Mouse (Mus musculus) megakaryocyte, embryonic 14.5 days (primary cell): ENCODE measurements around the gene Gm13697. TPM values are rescaled to one million over a fixed set of nuclear protein-coding genes. Genes with fewer than 3 reads are reported as not detected.
"Not testable (repeated sequence)": the region's sequence is repeated elsewhere in the genome, so short reads cannot be mapped to it uniquely, and the experiment has no call there.

Experiments
- H3K27me3 ChIP-seq: replicated peaks from 2 replicates; pipeline ENCODE3; 2012; ENCODE audit warnings: inconsistent platforms
- H3K36me3 ChIP-seq: replicated peaks from 2 replicates; pipeline ENCODE3; 2012; ENCODE audit warnings: low read length, inconsistent platforms, mixed read lengths
- H3K4me1 ChIP-seq: 2 replicates; pipeline ENCODE4 v1.6.1; 2012; ENCODE audit warnings: inconsistent platforms
- H3K4me3 ChIP-seq: replicated peaks from 2 replicates; pipeline ENCODE3; 2012; ENCODE audit warnings: moderate library complexity, mild to moderate bottlenecking, inconsistent platforms
- H3K9me3 ChIP-seq: 2 replicates; pipeline ENCODE4 v1.6.1; 2012; ENCODE audit warnings: inconsistent platforms
- FLI1 ChIP-seq: IDR thresholded peaks from 2 replicates; pipeline ENCODE4 v1.6.1; 2012; ENCODE audit warnings: low read length, inconsistent platforms, mixed read lengths
- GATA1 ChIP-seq: IDR thresholded peaks from 3 replicates; pipeline ENCODE4 v1.6.1; 2012; ENCODE audit warnings: mixed read lengths, low read length, inconsistent platforms, borderline replicate concordance
- polyA plus RNA-seq: library from polyadenylated mRNA; stranded (reverse); fragments of >175 nt; gene quantifications from 2 replicates; pipeline ENCODE4 v1.2.3, GENCODE M21; 2012; ENCODE audit warnings: low replicate concordance; ENCODE audit not compliant: insufficient read depth

Gene Gm13697
- polyA plus RNA-seq, 1 experiment: 0.66 TPM

DNA sequence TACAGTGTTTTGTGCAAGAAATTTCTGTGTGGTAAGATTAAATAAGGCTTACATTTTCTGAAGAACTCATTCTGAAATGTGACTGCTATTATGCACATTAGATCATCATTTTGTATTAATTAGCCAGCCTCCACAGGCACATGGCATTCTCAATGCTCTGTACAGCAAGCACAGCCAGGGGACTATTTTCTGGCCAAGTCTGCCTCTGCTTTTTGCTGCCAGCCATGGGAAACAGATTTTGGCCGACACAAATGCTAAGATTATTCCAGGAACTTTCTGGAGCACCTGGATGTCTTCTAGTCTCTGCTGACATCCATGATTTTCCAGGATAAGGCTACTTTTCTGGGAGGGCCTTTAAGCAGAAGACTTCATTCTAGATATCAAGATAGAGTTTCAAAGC, 24.4 kb downstream of the Gm13697 start:
- TF ChIP-seq GATA1: no peak
- no peak for TF ChIP-seq FLI1
- Histone ChIP-seq H3K27me3 (no peaks in the 10 kb centered on the region), H3K4me3 (no peak overlapping the region), H3K9me3 (no peaks in the 10 kb centered on the region), H3K4me1 (peaks cover 32% of the 10 kb centered on the region), H3K36me3 (no peaks in the 10 kb centered on the region)

DNA sequence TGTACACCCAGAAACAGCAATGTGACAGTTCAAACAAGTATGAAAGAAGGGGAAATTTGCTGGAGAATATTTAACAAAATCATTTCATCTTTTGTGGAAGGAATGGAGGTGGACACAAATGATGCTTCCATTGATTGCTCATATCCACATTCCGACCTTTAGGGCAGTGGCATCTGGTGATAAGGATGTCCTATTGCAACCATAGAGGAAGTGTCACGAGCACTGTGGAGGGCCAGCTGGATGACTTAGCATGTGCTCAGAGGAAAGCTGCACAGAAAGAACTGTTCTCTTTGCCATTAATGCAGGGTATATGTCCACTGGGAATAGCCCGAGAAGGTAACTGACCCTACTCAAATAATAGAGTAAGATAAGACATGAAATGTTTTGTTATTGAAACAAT, 25.3 kb downstream of the Gm13697 start:
- no peak for TF ChIP-seq FLI1
- TF ChIP-seq GATA1: no peak
- Histone ChIP-seq H3K9me3 (no peaks in the 10 kb centered on the region), H3K4me3 (peak overlapping the region; percentile 62), H3K4me1 (peaks cover 36% of the 10 kb centered on the region), H3K36me3 (no peaks in the 10 kb centered on the region), H3K27me3 (no peaks in the 10 kb centered on the region)

DNA sequence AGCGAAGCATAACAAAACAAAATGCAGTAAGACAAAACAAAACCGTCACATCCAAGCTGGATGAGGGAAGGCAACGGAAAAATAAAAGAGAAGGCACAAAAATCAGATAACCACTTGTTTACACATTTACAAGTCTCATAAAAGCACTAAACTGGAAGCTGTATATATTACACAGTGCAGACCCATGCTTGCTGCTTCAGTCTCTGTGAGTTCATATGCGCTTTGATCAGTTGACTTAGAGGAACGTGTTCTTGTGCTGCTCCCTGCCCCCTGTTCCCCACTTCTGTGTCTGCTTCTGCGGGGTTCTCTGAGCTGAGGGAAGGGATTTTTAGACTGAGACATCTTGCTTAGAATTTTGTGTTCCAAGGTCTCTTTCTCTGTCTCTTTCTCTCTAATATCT, 30.0 kb downstream of the Gm13697 start:
- Histone ChIP-seq H3K36me3 (no peaks in the 10 kb centered on the region), H3K4me1 (peaks cover 39% of the 10 kb centered on the region), H3K4me3 (no peak overlapping the region), H3K27me3 (no peaks in the 10 kb centered on the region), H3K9me3 (no peaks in the 10 kb centered on the region)
- TF ChIP-seq GATA1 (no peak), FLI1 (no peak)

DNA sequence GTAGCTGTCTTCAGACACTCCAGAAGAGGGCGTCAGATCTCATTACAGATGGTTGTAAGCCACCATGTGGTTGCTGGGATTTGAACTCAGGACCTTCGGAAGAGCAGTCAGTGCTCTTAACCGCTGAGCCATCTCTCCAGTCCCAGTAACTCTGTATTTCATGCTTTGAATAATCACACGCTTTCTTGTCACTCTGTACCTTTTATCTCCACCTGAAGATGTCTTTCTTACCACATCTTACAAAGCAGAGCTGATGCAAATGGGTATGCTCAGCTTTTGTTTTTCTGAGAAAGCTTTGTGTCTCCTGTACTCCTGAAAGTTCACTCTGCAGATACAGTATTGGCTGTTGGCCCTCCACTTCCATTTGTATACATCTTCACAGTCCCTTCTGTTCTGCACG, 31.7 kb downstream of the Gm13697 start:
- not testable (repeated sequence) for H3K36me3 ChIP-seq, H3K4me3 ChIP-seq, H3K27me3 ChIP-seq, H3K9me3 ChIP-seq
- H3K4me1 ChIP-seq: peaks cover 45% of the 10 kb centered on the region

DNA sequence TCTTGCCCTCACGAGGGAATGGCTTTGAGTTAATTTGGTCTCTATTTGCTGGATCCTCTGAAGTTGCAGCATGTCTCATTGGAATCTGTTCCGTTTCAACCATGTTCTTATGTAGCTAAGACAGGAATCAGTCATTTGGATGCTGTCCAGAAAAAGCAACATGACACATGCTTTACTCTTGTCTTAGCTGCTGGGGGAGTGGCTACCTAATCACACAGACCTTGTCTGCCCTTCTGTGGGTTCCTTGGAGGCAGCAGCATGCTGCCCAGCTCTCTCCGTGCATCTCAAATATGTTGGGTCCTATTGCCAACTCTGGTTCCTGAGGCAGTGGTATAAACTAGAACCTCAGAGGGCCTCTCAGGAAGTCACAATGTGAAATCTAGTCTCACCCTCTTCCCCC, 33.8 kb downstream of the Gm13697 start:
- H3K36me3 ChIP-seq: no peaks in the 10 kb centered on the region
- H3K27me3 ChIP-seq: no peaks in the 10 kb centered on the region
- peaks cover 56% of the 10 kb centered on the region for H3K4me1 ChIP-seq
- H3K4me3 ChIP-seq: no peak overlapping the region
- no peak for TF ChIP-seq GATA1
- TF ChIP-seq FLI1: no peak
- H3K9me3 ChIP-seq: no peaks in the 10 kb centered on the region

DNA sequence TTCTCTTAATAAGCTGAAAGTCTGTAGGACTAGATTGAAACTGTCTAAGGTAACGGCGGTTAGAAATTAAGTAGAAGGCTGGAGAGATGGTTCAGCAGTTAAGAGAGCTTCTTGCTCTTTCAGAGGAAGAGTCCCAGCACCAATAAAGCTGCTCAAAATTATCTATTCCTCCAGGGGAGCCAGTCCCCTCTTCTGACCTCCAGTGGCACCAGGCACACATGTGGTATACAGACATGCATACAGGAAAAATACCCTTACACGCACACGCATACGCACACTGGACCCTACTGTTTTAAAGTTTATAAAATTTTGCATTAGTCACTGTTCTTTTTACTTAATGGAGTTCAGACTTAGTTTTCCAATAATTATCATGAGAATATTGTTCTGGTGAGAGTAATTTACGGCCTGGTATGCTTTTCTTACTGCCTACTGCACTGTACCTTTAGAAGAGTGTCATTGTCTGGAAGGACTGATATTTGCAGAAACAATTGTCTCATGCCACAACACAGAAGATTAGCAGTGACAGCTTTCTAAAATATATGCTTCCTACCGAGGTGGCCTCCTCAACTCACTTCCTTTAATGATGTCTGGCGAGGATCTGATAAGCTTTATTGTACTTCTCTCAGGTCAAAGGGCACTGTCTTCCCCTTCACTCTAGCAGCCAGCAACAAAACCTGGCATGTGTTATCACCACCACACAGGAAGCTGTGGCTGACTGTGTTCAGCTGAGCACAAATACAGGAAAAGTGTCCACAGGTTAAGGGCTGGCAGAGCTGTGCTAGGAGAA, 35.2 kb downstream of the Gm13697 start:
- TF ChIP-seq GATA1 (no peak; the same call in 2 of the 3 replicates), FLI1 (no peak)
- H3K4me1 ChIP-seq: peaks cover 56% of the 10 kb centered on the region
- no peaks in the 10 kb centered on the region for H3K27me3 ChIP-seq
- no peaks in the 10 kb centered on the region for H3K9me3 ChIP-seq
- H3K4me3 ChIP-seq: peak overlapping the region; percentile 48
- no peaks in the 10 kb centered on the region for H3K36me3 ChIP-seq

DNA sequence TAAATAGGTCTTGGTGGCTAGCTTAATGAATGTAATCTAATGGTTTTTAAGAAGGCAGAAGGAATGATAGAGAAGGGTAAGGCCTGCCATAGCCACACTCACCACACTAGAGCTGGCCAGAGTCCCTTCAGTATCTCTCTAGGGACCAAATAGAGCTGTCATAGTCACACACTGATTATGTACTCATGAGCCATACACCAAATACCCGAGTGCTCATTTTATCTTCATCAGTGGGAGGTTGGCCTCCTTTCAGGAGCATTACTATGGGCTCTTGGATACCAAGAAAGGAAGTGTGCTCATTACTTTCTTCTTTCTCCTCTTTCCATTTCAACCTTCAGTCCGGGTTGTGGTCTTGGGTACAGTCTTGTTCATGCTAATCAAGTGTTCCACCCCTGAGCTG, 37.4 kb downstream of the Gm13697 start:
- Histone ChIP-seq H3K4me3 (no peak overlapping the region), H3K36me3 (no peaks in the 10 kb centered on the region), H3K4me1 (peaks cover 53% of the 10 kb centered on the region), H3K9me3 (no peaks in the 10 kb centered on the region), H3K27me3 (no peaks in the 10 kb centered on the region)
- TF ChIP-seq GATA1 (no peak), FLI1 (no peak)

DNA sequence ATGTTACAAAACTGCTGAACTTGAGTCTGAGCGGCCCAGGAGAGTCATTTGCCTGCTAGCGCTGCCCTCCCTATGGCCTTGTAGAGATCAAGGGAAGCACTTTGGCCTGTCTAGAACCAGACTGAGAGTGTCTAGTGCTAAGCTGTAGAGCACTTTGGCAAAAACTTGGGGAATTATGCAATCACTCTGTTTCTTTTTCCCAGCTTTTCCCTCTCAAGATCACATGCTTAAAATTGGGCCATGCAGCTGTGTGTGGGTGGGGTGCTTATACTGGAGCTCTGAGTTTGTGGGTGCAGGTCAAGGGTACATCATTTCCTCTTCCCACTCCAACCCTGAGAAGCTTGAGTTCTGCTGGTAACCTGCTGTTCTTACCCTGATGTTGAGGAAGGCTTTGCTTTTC, 38.4 kb downstream of the Gm13697 start:
- no peak overlapping the region for H3K4me3 ChIP-seq
- no peaks in the 10 kb centered on the region for H3K36me3 ChIP-seq
- H3K4me1 ChIP-seq: peaks cover 51% of the 10 kb centered on the region
- TF ChIP-seq GATA1 (no peak), FLI1 (no peak)
- H3K9me3 ChIP-seq: no peaks in the 10 kb centered on the region
- H3K27me3 ChIP-seq: no peaks in the 10 kb centered on the region

DNA sequence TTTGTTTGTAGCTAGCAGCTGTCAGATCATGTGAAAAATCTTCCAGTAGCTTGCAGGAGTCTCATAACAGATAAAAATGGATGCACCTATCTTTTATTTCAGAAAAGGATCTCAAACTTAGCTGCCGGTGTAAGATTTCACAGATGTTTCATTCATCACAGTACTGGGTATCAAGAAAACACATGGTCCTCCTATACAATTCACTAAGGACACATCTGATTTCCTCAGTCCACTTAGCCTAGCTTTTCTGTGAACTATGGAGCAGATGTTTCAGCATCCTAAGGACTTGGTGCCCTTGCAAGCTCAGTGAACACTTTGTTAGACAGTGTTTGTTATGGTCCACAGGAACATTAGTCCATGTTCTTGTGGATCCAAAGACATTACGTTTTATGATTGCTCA, 38.8 kb downstream of the Gm13697 start:
- Histone ChIP-seq H3K4me3 (no peak overlapping the region), H3K4me1 (peaks cover 47% of the 10 kb centered on the region), H3K27me3 (no peaks in the 10 kb centered on the region), H3K9me3 (no peaks in the 10 kb centered on the region), H3K36me3 (no peaks in the 10 kb centered on the region)
- TF ChIP-seq FLI1: no peak

DNA sequence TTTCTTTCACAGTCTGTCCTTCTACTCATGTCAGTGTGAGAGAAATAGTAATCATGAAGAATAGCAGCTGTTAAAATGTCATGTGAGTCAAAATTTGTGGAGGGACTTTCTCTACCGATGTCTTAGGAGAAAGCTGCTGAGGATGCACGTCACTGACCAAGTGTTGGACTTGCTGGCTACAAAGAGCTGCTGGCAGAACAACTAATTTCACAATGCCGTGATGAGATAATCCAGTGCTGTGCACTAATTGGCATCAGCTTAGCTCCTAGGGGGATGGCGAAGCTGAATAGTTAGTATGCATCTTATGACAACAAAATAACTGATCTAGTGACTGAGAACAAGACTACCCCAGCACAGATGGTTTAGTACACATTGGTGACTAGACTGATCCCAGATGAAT, 40.7 kb downstream of the Gm13697 start:
- no peaks in the 10 kb centered on the region for H3K9me3 ChIP-seq
- no peaks in the 10 kb centered on the region for H3K36me3 ChIP-seq
- no peak for TF ChIP-seq GATA1
- TF ChIP-seq FLI1: no peak
- H3K4me3 ChIP-seq: no peak overlapping the region
- peaks cover 30% of the 10 kb centered on the region for H3K4me1 ChIP-seq
- no peaks in the 10 kb centered on the region for H3K27me3 ChIP-seq

DNA sequence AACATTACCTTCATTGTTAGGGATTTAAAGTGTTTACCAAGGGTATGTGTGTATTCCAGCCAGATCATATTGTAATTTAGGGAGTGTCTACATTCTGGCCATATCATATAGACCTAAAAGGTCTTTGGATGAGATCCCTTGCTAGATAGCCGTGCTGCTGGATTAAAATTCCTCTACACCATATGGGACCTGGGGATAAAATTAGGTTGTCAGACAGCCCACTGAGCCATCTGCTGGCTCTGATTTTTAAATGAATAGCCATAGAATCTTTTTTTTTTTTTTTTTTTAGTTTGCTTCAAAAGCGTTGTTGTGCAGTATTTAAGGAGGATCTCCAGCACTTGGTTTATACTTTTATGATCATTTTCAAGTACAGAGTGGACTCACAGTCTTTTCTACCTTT, 48.0 kb downstream of the Gm13697 start:
- Histone ChIP-seq H3K9me3 (no peaks in the 10 kb centered on the region), H3K4me3 (no peak overlapping the region), H3K4me1 (peaks cover 5% of the 10 kb centered on the region; the same call in 1 of the 2 replicates), H3K36me3 (no peaks in the 10 kb centered on the region), H3K27me3 (no peaks in the 10 kb centered on the region)
- no peak for TF ChIP-seq FLI1
- no peak for TF ChIP-seq GATA1
